Mouse (Mus musculus) stomach, postnatal 0 days (tissue): ENCODE measurements around the gene Anapc1. TPM values are rescaled to one million over a fixed set of nuclear protein-coding genes. Genes with fewer than 3 reads are reported as not detected.

ENCODE experiments used
- ATAC-seq: fragments of 200-750 bp; cut with Nextera tagmentation; 2 replicates; pipeline ENCODE4 v1.8.0; 2017; ENCODE audit not compliant: low FRiP score, low TSS enrichment
- DNase-seq: peaks from one replicate; pipeline ENCODE4 v3.0.0-alpha.2; 2016; ENCODE audit warnings: low spot score
- H3K27ac ChIP-seq: fragments of 300-500 bp; sonication (generic); replicated peaks from 2 replicates; pipeline ENCODE4 v1.5.1; 2014; ENCODE audit warnings: mild to moderate bottlenecking, control low read depth
- H3K27me3 ChIP-seq: fragments of 300-500 bp; sonication (generic); 2 replicates; pipeline ENCODE4 v1.6.1; 2014; ENCODE audit warnings: low read length; ENCODE audit not compliant: control insufficient read depth, insufficient read depth
- H3K36me3 ChIP-seq: fragments of 300-500 bp; sonication (generic); 2 replicates; pipeline ENCODE4 v1.6.1; 2014; ENCODE audit warnings: low read length, mixed read lengths; ENCODE audit not compliant: control insufficient read depth, insufficient read depth
- H3K4me1 ChIP-seq: fragments of 300-500 bp; sonication (generic); replicated peaks from 2 replicates; pipeline ENCODE4 v1.6.1; 2014; ENCODE audit warnings: antibody characterized with exemption; ENCODE audit not compliant: control insufficient read depth, insufficient read depth
- H3K4me2 ChIP-seq: fragments of 300-500 bp; sonication (generic); replicated peaks from 2 replicates; pipeline ENCODE4 v1.6.1; 2014; ENCODE audit warnings: low read depth, mild to moderate bottlenecking, control low read depth, moderate library complexity
- H3K4me3 ChIP-seq: fragments of 300-500 bp; sonication (generic); 2 replicates; pipeline ENCODE4 v1.5.1; 2014; ENCODE audit warnings: low read depth, low read length, control low read depth
- H3K9ac ChIP-seq: fragments of 300-500 bp; sonication (generic); 2 replicates; pipeline ENCODE4 v1.6.1; 2014; ENCODE audit warnings: mild to moderate bottlenecking, low read length, control low read depth, mixed read lengths
- H3K9me3 ChIP-seq: fragments of 300-500 bp; sonication (generic); 2 replicates; pipeline ENCODE4 v1.6.1; 2016; ENCODE audit warnings: low read length; ENCODE audit not compliant: control insufficient read depth
- CTCF ChIP-seq: IDR thresholded peaks from 2 replicates; pipeline ENCODE4 v1.5.1; 2016; ENCODE audit warnings: antibody characterized with exemption, low read depth, mild to moderate bottlenecking, moderate library complexity
- EP300 ChIP-seq: optimal IDR thresholded peaks from 2 replicates; pipeline ENCODE3; 2016; ENCODE audit warnings: antibody characterized with exemption
- WGBS: fragments of 180-500 bp; shearing (Covaris S2); extraction: QIAGEN DNeasy Blood & Tissue Kit; methylation state at CpG from one replicate; pipeline ENCODE4 v1.1.7; 2014; 5-methylcytosine and 5-hydroxymethylcytosine counted together
- polyA plus RNA-seq: library from polyadenylated mRNA; unstranded; fragments of >200 nt; fragmentation: Nextera tagmentation; extraction: Ambion mirVana; gene quantifications from 2 replicates; pipeline ENCODE4 v1.2.1, GENCODE M21; 2015

Anapc1 gene
- polyA plus RNA-seq, 1 experiment from 2014 or later: 13.3 TPM

- Histone ChIP-seq H3K4me1 (no peaks in the 10 kb centered on the region), H3K4me2 (peak overlapping the region; percentile 83), H3K4me3 (peak overlapping the region; percentile 74), H3K27me3 (no peaks in the 10 kb centered on the region), H3K9ac (peak overlapping the region; percentile 80), H3K9me3 (no peaks in the 10 kb centered on the region), H3K27ac (peak overlapping the region; percentile 93), H3K36me3 (no peaks in the 10 kb centered on the region)
- DNase-seq (peak; percentile 62), ATAC-seq (peak; percentile 36)
- TF ChIP-seq EP300 (no peak), CTCF (no peak)
- 1% methylated on average over 24 of the region's 24 CpGs for WGBS
These were observed 12.2 kb upstream of the Anapc1 start for GRCm38 (mm10) chr2:128699201-128699885.

- peak; percentile 91 for ATAC-seq
- H3K27me3 ChIP-seq: no peaks in the 10 kb centered on the region
- peak within 1 kb of the TSS; percentile 93 for H3K27ac ChIP-seq
- TF ChIP-seq CTCF: peak; percentile 3; the same call in 1 of the 2 replicates
- no peak for TF ChIP-seq EP300
- peak within 1 kb of the TSS; percentile 83 for H3K4me2 ChIP-seq
- peak within 1 kb of the TSS; percentile 80 for H3K9ac ChIP-seq
- no peaks in the 10 kb centered on the region for H3K4me1 ChIP-seq
- H3K4me3 ChIP-seq: peak within 1 kb of the TSS; percentile 74
- no peaks in the 10 kb centered on the region for H3K9me3 ChIP-seq
- DNase-seq: peak; percentile 90
- no peaks in the 10 kb centered on the region for H3K36me3 ChIP-seq
- under 1% methylated on average over 30 of the region's 30 CpGs for WGBS
These were observed 11.5 kb upstream of the Anapc1 start, which contains the start of gene Mertk for GRCm38 (mm10) chr2:128698693-128699181. TSS of gene Mertk (plus strand) at chr2:128698956.

DNA sequence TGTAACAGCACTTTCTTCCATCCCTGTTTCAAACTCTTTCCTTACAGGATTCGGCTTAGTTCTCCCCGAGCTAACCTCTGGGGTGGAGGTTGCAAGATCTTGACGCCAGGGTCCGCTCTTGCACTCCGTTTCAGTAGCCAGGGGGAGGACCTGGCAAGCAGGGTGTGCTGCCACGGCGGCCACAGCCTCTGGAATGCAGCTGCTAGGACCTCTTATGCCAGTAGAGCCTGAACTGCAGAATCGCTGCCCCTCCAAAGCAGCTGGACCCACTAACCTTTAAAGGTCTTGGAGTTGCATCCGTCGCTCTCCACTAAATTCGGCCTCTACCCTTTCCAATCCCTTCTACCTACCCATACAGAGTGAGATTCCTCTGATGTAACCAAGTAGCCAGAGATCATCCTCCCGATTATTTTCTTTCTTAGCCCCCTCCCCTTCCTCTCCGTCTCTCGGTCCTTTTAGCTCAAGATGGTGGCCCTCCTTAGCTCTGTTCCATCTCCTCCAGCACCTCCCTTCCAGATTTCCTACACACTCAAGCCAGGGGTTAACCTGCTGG, 11.0 kb upstream of the Anapc1 start:
- ATAC-seq (peak; percentile 91), DNase-seq (peak; percentile 89)
- H3K27ac ChIP-seq: peak overlapping the region; percentile 93
- H3K27me3 ChIP-seq: no peaks in the 10 kb centered on the region
- H3K4me3 ChIP-seq: peak overlapping the region; percentile 74
- TF ChIP-seq CTCF: peak; percentile 98
- no peak for TF ChIP-seq EP300
- no peaks in the 10 kb centered on the region for H3K4me1 ChIP-seq
- peak overlapping the region; percentile 62 for H3K9ac ChIP-seq
- H3K4me2 ChIP-seq: peak overlapping the region; percentile 83
- whole genome bisulfite sequencing: under 1% methylated on average over 14 of the region's 14 CpGs
- no peaks in the 10 kb centered on the region for H3K36me3 ChIP-seq
- no peaks in the 10 kb centered on the region for H3K9me3 ChIP-seq

- Histone ChIP-seq H3K9ac (peak overlapping the region; percentile 62), H3K27me3 (no peaks in the 10 kb centered on the region), H3K36me3 (no peaks in the 10 kb centered on the region), H3K27ac (peak overlapping the region; percentile 93), H3K4me3 (peak overlapping the region; percentile 74; the same call in 1 of the 2 replicates), H3K9me3 (no peaks in the 10 kb centered on the region), H3K4me2 (peak overlapping the region; percentile 83), H3K4me1 (no peaks in the 10 kb centered on the region)
- ATAC-seq (no peak), DNase-seq (no peak)
- TF ChIP-seq EP300: no peak
- TF ChIP-seq CTCF: no peak
- WGBS: 46% methylated on average over 5 of the region's 5 CpGs
These were observed 10.4 kb upstream of the Anapc1 start for GRCm38 (mm10) chr2:128697566-128697965.

- WGBS: 78% methylated on average over 1 of the region's 1 CpGs
- H3K27ac ChIP-seq: no peak overlapping the region
- no peak overlapping the region for H3K4me2 ChIP-seq
- H3K4me3 ChIP-seq: no peak overlapping the region
- no peaks in the 10 kb centered on the region for H3K4me1 ChIP-seq
- TF ChIP-seq CTCF (no peak), EP300 (no peak)
- DNase-seq (no peak), ATAC-seq (no peak)
- H3K36me3 ChIP-seq: no peaks in the 10 kb centered on the region
- no peaks in the 10 kb centered on the region for H3K9me3 ChIP-seq
- H3K9ac ChIP-seq: no peak overlapping the region
- H3K27me3 ChIP-seq: no peaks in the 10 kb centered on the region
These were observed 9.9 kb upstream of the Anapc1 start for GRCm38 (mm10) chr2:128697047-128697446.

DNA sequence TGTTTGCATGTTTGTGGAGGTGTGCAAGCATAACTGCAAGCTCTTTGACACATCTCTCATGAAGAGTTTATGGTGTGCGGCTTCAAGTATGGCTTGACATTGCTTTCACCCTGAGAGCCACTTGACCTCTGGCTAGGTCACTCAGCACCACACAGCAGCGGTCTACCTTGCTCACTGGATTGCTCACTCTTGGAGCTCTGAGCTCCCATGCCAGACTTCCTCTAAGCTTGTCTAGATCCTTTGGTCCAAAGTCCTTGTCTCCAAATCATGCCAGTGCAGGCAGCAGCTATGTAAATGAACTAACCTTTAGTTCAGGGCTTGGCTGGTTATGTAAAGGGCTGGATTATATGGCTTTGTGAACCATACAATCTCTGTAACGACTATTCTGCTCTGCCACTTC, 9.2 kb upstream of the Anapc1 start:
- Histone ChIP-seq H3K4me3 (no peak overlapping the region), H3K36me3 (no peaks in the 10 kb centered on the region), H3K9ac (no peak overlapping the region), H3K27ac (no peak overlapping the region), H3K4me2 (no peak overlapping the region), H3K4me1 (no peaks in the 10 kb centered on the region), H3K27me3 (no peaks in the 10 kb centered on the region), H3K9me3 (no peaks in the 10 kb centered on the region)
- TF ChIP-seq CTCF (no peak), EP300 (no peak)
- DNase-seq: no peak
- WGBS: 62% methylated on average over 3 of the region's 3 CpGs
- peak; percentile 49; the same call in 1 of the 2 replicates for ATAC-seq
